Mouse (Mus musculus) ES-Bruce4 (cell line): Measurements from ENCODE around the gene Cilp2.

ENCODE experiments used
- CTCF ChIP-seq: IDR thresholded peaks from one replicate; pipeline ENCODE4 v1.8.1; 2011; ENCODE audit warnings: low read depth, low read length
- POLR2A ChIP-seq: IDR thresholded peaks from one replicate; pipeline ENCODE4 v1.8.1; 2011; ENCODE audit warnings: low read length; ENCODE audit not compliant: insufficient read depth

- no peak for TF ChIP-seq CTCF
- no peak for TF ChIP-seq POLR2A
Observed at GRCm38 (mm10) chr8:69933811-69934210, 46.3 kb upstream of the Cilp2 start.
